Mouse (Mus musculus): ENCODE measurements around the gene Mdk.
A peak's percentile ranks its signal among the peaks of the same experiment; 100 is the strongest.

The Mdk gene

DNA sequence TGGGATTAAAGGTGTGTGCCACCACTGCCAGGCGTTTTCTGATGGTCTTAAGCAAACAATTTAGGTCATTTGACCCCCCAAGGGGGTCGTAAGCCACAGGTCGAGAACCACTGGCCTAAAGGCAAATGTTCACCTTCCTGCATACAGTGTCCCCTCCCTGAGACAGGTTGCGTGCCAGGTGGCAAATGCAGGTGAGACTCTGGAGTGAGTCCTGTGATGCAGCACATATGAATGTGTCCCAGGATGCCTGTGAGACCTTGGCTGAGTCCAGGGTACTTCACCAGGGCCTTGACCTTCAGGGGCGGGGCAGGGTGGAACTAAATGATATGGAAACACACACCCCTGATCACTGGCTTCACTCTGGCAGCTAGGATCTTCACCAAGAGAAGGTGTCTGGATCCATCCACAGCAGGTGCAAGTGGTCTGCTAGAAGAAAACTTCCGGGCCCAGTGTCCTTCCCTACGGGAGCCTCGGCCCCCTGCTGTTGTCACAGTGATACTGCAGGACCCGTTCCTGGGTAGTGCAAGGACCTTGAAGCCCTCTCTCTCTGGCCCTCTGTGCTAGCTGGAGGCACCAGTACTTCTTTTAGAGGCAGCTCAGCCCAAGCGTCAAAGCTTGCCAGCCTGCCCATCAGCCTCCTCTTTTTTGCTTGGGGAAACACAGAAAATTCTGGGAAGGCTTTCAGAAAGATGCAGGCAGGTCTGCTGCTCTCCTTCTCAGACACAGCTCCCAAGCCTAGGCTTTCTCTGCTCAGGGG, 26.8 kb upstream of the Mdk start:
- peak; percentile 56 for DNase-seq

GRCm38 (mm10) chr2:91958049-91958448, 26.0 kb upstream of the Mdk start:
- DNase-seq: no peak

GRCm38 (mm10) chr2:91957096-91957495, 25.0 kb upstream of the Mdk start:
- peak; percentile 40 to 54 for DNase-seq

DNA sequence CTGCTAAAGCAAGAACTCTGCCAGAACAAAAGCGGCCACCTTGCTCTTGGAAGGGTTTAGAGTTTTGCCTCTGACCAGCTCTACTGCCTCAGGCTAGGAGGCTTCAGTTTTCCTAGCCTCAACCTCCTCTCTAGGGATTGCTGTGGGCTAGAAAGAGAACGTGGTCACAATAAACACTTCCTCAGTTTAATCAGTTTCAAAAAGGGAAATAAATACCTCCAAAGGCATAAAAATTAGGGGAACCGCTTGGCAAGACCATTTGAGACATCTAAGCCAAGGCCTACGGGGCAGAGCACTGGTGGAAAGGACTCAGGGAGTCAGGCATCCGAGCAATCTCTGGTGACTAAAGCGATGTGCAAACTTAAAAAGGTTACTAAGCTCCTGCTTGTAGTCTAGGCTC, 23.8 kb upstream of the Mdk start:
- DNase-seq: no peak

- DNase-seq: peak; percentile 49 to 60
Observed at GRCm38 (mm10) chr2:91955121-91955591, 23.1 kb upstream of the Mdk start.

DNA sequence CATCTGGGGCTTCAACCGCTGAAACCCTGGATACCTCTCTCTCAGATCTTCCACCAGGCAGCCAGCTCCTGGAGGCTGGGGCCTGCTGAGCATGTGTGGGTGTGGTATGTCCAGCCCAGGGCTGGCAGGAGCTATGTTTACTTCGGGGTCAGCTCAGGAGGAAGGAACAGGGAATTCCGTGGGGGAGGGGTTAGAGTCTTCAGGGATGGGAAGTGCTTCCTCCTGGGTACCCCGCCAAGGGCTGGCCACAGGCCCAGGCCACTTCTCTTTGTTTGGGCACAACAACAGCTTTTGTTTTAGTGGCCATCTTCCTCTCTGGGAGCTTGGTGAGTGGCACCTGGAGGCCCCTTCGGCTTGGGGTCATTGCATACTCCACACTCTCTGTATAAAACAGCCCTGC, 21.7 kb upstream of the Mdk start:
- DNase-seq: peak; percentile 52 to 56

GRCm38 (mm10) chr2:91950275-91951085, 18.4 kb upstream of the Mdk start:
- DNase-seq: peak; percentile 78 to 81

- peak; percentile 73 to 77 for DNase-seq
Observed at GRCm38 (mm10) chr2:91949411-91950274, 17.5 kb upstream of the Mdk start.

DNA sequence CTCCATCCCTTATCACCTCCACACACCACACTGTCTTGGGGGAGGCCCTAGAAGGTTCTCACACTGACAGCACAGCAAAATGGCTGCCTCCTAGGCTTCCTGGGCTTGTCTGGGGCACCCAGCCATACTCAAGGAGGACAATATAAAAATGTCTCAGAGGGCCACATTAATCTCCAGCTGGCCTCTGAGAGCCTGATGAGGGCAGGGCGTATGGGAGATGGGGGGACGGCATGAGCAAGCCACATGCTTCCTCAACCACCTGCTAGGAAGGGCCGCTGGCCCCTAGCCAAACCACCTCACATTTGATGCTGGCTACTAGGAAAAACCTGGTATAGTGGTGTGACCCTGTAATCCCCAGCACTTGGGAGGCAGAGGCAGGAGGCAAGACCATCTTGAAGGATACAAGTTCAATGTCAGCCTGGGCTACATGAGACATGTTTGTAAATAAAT, 16.7 kb upstream of the Mdk start:
- peak; percentile 55 to 59 for DNase-seq

DNA sequence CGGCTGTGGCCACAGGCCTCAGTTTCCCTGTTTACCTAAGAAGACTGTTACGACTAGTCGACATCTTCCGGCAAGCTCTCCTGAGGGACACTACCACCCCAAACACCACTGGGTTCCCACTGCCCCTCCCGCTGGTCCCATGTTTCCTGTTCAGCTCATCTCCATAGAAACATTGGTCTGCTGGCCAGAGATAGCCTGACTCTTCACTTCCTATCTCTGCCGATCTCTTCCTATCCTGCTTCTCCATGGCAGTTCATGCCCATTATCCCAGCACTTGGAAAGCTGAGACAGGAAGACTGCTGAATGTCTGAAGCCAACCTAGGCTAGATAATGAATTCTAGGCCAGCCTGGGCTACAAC, 16.0 kb upstream of the Mdk start:
- no peak for DNase-seq

DNA sequence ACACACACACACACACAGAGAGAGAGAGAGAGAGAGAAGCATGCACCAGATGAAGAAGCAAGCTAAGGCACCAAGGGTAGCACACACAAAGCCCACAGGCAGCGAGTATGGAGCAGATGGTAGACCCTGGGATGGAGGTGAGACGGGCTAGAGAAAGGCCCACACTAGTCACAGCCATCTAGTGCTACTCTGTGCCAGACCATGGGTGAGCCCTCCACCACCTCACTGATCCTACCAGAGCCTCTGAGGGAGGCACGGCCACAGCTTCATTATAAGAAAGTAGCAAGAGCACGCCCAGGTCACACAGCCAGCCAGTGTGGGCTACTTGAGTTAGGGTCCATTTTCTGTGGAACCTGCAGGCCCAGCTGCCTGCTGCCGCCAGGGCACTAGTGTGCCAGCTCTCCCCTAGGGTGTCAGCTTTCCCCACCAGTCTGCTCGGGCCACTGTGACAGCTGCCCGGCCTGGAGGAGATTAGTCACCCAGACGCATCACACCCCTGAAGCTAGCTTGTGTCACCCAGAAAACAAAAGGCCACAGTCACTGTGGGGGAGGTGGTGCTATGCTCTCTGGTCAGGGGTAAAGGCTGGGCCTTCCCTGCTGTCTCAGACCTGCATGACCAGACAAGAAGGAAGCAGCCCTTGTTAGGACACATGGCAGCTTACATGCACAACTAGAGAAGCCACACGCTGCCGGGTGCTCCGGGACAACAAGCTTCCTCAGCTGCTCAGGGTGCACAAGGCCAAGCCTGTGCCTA, 15.5 kb upstream of the Mdk start:
- peak; percentile 46 to 59 for DNase-seq

- DNase-seq: peak; percentile 39 to 48
Observed at GRCm38 (mm10) chr2:91946836-91947235, 14.7 kb upstream of the Mdk start.

DNA sequence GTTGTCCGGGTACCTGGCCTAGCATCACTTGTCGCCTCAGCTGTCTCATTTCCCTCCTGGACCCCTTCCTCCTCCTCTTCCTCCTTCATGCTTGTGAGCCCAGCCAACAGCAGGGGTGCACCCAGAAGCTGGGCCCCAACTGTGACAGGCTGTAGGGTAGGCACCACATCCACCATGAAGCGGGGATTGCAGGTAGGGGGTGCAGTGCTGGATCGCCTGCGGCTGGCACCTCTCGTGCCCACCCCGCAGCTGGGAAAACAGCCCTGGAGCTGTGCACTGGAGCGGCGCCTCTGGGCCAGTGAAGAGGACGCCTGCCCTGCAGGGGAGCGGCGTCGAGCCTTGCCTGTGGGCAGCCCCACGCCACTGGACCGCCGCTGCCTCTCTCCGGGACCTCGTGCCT, 13.4 kb upstream of the Mdk start, which contains the start of gene Gm9821:
Gene Gm9821, plus strand, starts transcription at position 221 of the 400 bp plus-strand sequence.
- no peak for DNase-seq

- peak; percentile 86 to 87 for DNase-seq
Observed at GRCm38 (mm10) chr2:91944170-91944950, 12.3 kb upstream of the Mdk start.

GRCm38 (mm10) chr2:91942356-91942755, 10.3 kb upstream of the Mdk start:
- no peak for DNase-seq

GRCm38 (mm10) chr2:91939303-91939935, 7.3 kb upstream of the Mdk start:
- no peak for DNase-seq

DNA sequence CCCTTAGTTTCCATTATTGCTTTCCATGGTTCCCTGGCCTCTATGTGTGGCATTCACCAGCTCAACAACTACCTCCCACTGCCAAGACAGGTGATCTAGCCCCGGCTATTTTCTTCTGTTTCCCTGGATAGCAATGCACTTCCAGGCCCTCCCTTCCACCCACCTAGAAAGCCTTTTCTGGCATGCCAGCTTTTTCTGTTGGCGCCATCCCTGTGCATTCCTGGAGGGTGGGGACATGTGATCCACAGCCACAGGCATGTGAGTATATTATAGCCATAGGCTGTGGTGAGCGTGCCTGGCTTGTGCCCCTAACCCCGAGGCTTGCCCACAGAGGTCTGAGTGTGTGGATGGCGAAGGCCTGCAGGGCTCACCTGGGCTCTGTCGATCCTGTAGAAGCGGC, 4.1 kb upstream of the Mdk start:
- no peak for DNase-seq

DNA sequence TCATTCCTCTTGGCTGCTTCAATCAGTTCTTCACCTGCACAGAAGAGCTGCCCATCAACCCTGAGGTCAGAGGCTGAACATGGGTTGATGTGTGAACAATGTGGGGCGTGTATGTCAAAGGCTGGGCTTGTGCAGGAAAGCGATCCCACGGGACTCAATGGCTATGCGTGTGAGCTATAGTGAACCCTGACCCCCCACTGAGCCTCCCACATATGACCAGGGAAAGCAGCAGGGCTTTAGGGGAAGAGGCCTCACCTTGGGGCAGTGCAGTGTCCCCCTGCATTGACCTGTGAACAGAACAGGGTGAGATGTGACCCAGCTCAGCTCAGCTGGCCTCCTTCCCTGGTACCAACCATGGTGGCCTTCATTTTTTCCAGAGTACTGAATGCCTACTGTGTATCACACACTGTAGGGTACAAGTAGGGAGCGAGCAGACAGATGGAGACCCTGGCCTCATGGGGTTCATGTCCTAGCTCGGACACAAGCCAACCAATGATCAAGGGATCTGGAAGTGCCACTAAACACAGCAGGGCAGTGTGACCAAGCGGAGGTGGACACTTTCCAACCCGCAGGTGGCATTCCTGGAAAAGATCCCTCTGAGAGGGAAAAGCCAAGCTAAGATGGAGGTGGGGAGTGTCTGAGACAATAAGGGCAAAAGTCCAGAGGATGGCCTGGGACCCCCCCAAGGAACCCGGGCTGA, 2.9 kb upstream of the Mdk start:
- DNase-seq: peak; percentile 62 to 67

DNA sequence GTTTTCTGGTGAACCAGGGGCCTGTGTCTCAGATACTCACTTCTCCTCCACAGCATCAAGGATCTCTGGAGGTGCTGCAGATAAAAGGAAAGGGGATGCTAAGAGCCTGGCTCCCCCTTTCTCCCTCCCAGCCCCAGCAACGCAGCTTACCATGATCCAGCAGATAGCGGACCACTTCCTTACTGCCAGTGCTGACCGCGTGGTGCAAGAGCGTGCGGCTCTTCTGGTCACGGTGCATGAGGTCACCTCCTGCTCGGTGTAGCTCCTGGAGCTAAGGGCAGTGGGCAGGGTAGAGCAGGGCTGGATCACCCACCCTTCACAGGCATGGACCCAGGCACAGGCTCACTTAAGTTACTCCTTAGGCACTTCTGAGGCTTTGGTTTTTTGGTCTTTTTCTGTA, 1.9 kb upstream of the Mdk start:
- no peak for DNase-seq

GRCm38 (mm10) chr2:91933471-91933870, 1.4 kb upstream of the Mdk start:
- peak; percentile 75 to 79 for DNase-seq
